Mouse (Mus musculus) liver, postnatal 0 days (tissue): ENCODE measurements at regions not wholly inside any gene's neighbourhood (a gene's known extent, or its start where the extent isn't known, plus 50 kb on each side); places are given as distances from the start of the nearest gene placed in this dataset.

Experiments
- CTCF ChIP-seq: sonication (generic); IDR thresholded peaks from 2 replicates; pipeline ENCODE4 v1.5.1; 2016; ENCODE audit warnings: antibody characterized with exemption, low read depth
- EP300 ChIP-seq: IDR thresholded peaks from 2 replicates; pipeline ENCODE4 v1.6.1; 2016; ENCODE audit warnings: antibody characterized with exemption, low read depth, mild to moderate bottlenecking

DNA sequence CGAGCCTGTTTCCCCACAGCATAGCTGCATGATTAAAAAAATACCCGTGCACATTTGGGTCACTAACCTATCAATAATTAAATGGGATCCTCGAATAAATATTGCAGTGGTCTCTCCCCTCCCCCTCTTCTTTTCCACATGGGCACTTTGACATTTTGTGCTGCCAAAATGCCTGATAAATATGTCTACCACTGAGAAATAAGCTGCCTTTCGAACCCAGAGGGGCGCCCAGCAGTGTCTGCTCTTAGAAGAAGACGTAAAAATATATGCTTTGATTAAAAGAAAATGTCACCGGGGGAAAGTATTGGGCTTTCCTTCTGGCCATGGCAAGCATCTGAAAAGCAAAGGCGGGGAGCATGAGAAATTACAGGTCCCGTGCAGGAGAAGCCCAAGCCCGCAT is 152.6 kb upstream of the Frmd4a start:
- TF ChIP-seq CTCF (no peak), EP300 (no peak)
